Mouse (Mus musculus): Measurements from ENCODE around the gene Pros1. TPM values are rescaled to one million over a fixed set of nuclear protein-coding genes. Genes with fewer than 3 reads are reported as not detected.

Gene Pros1
- polyA plus RNA-seq, 1 experiment = 6.3 TPM

DNA sequence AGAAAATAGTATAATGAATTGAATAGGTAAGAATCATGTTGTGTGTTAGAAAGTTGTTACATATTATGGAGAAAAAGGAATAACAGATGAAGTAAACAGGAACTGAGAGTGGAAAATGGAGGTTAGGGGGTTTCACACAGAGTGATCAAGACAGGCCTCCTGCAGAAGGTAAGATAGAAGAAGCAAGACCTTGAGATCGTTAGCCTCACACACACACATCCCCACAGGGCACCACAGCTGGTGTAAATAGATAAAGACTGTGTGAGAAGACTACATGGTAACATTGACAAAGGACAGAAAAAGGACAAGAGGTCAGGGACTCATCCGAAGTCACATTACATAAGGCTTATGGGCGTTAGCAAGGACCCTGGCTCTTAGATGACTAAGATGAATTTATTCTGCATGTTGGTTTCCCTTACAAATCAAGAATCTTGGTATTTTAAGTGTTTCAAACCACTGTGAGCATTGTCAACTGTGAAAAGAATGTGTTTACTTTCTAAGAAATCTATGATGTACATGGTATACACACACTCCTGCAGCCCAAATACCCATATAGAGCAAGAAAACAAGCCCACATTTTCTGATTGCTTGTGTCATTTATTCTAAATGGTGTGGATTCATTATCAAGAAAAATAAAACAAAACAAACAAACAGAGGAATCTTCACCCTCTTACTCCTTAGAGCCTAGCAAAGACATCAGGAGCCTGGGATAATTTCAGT is 19.9 kb upstream of the Pros1 start:
- TF ChIP-seq POLR2A (IDR thresholded peaks at IDR 0.05; ENCODE audit: borderline replicate concordance, extremely low read depth, insufficient read depth, insufficient read length, poor library complexity, severe bottlenecking) (no peak), CTCF (IDR thresholded peaks at IDR 0.05; ENCODE audit: borderline replicate concordance, extremely low read depth, insufficient read depth, insufficient read length) (no peak)
- no peak for DNase-seq (ENCODE audit: low read depth)

DNA sequence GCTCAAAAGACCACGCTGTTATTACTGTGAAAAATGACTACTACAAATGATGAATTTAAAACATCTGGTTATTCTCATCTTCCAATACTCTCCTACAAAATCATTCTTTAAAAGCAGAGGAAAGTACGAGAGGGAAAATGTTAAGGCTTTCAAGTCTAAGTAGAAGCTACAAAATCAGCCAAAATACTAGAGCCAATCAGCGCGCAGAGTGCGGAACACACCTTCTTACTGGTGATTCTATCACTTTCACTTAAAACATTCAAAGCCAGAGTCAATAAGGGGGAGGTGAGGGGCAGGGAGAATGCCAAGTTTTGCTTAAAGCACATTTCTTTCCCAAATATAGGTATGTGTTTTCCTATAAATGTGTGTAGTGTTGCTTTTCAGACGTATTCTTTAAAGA is 8.8 kb upstream of the Pros1 start:
- no peak for TF ChIP-seq CTCF (IDR thresholded peaks at IDR 0.05; ENCODE audit: borderline replicate concordance, extremely low read depth, insufficient read depth, insufficient read length)
- no peak for TF ChIP-seq POLR2A (IDR thresholded peaks at IDR 0.05; ENCODE audit: borderline replicate concordance, extremely low read depth, insufficient read depth, insufficient read length, poor library complexity, severe bottlenecking)
- no peak for DNase-seq (ENCODE audit: low read depth)

DNA sequence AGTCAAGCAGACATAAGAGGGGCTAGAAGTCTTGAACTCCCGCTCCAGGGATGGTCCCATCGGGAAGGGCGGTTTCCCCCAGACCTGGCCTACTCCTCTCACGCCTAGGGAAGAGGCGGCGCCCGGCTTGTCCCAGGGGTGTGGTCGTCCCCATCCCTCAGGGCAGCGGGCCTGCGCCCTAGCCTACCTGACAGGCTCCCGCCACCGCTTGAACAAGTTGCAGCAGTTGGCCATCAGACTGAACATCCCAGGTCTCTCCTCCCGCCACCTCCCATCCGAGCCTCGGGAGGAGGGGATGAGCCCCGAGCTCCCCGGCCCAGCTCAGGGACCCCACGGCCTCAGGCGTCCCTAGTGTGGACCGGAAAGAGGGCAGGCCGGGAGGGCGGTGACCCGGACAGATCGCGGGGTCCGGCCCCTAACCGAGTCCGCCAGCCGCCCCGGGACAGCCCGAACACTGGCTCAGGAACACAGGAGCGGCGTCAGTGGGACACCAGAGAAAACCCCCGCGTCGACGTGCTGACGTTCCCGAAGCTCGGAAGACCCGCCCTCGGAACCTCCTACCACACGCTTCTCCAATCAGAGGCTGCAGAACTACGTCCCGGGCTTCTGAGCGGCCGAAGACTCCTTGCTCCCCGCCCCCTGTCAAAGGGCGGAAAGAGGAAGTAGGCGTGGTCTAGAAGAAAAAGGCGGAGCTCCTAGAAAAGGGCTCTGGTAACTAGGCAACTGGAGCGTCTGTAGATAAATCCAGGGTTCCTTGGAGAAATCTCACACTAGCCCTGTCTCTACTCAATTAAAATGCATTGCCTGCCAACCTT is 7.4 kb upstream of the Pros1 start, which contains the start of gene Arl13b:
Gene Arl13b, minus strand, starts transcription at position 543 of the 815 bp plus-strand sequence.
- peak; percentile 99 for DNase-seq (ENCODE audit: low read depth)
- TF ChIP-seq CTCF (IDR thresholded peaks at IDR 0.05; ENCODE audit: borderline replicate concordance, extremely low read depth, insufficient read depth, insufficient read length) = no peak
- TF ChIP-seq POLR2A (IDR thresholded peaks at IDR 0.05; ENCODE audit: borderline replicate concordance, extremely low read depth, insufficient read depth, insufficient read length, poor library complexity, severe bottlenecking) = no peak

DNA sequence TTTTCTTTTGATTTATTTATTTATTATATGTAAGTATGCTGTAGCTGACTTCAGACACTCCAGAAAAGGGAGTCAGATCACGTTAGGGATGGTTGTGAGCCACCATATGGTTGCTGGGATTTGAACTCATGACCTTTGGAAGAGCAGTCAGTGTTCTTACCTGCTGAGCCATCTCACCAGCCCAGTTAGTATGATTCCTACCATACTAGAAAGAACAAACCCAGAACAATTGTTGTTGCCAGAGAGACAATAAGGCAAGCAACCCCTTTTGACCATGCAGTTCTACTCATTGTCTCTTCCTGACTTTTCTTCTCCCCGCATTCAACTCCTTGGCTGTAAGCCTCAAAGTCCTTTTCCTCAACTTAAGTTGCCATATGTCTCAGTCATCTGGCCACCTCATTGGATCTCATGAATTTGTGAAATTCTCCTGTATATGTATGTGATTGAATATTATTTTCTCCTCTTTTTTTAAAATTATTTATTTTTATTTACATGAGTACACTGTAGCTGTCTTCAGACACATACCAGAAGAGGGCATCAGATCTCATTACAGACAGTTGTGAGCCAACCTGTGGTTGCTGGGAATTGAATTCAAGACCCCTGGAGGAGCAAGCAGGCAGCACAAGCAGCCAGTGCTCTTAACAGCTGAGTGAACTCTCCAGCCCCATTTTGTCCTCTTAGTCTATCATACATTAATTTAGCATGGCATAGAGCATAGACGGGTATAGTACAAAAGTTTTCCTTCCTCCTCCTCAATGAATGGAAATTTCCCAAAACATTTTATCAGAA is 1.4 kb upstream of the Pros1 start:
- DNase-seq (ENCODE audit: low read depth) = no peak
- TF ChIP-seq CTCF (IDR thresholded peaks at IDR 0.05; ENCODE audit: borderline replicate concordance, extremely low read depth, insufficient read depth, insufficient read length) (no peak), POLR2A (IDR thresholded peaks at IDR 0.05; ENCODE audit: borderline replicate concordance, extremely low read depth, insufficient read depth, insufficient read length, poor library complexity, severe bottlenecking) (no peak)

DNA sequence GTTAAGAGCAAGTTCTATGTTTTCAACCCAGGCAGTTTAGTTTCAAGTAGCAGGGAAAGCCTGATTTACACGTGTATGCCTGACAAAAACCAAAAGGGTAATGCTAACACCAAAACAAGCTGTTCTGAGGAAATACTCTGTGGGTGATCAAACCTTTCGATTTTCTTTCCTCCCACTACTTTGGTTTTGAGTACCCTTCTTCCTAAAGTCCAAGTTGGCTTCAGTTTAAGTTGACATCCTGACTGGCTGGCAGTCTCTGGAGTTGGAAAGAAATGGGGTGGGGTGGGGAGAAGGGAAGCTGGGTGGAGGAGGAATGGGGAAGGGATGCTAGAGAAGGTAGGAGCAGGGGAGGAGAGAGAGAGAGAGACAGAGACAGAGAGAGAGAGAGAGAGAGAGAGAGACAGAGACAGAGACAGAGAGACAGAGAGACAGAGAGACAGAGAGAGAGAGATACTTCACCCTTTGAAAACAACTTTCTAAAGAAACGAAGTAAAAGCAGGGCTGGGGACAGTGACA is 438 bp upstream of the Pros1 start:
- TF ChIP-seq CTCF (IDR thresholded peaks at IDR 0.05; ENCODE audit: borderline replicate concordance, extremely low read depth, insufficient read depth, insufficient read length) (no peak), POLR2A (IDR thresholded peaks at IDR 0.05; ENCODE audit: borderline replicate concordance, extremely low read depth, insufficient read depth, insufficient read length, poor library complexity, severe bottlenecking) (no peak)
- no peak for DNase-seq (ENCODE audit: low read depth)

DNA sequence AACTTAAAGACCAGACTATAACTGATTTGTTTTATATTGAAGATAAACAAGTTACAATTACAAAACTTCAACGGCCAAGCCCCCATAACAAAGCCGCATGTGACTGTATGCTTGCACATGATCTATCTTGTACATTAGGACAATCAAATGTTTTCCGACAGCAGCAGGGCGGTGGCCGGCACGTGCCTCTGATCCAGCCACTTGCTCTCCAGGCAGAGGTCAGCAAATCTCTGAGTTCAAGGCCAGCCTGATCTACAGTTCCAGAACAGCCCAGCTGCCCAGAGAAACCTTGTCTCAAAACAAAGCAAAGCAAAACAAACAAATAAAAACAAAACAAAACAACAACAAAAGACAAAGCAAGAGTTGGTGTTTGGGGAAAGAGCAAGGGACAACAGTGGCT is 1.3 kb downstream of the Pros1 start:
- no peak for DNase-seq (ENCODE audit: low read depth)

DNA sequence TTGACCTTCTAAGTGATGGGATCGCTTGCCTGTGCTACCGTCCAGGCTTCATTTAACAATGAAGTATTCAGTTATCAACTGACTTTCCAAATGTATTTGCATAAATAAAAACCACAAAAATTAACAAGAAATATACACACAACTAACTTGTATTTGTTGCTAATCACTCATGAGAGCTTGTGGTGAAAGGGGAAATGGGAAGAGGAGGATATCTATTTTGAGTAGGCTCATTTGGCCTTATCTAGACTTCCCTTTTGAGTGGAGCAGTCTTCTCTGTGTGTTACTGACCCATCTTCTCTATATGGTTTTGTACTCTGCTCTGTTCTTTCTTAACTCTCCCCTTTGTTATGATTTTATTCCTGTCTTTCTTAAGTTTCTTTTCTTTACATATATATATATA is 2.2 kb downstream of the Pros1 start:
- TF ChIP-seq CTCF (IDR thresholded peaks at IDR 0.05; ENCODE audit: borderline replicate concordance, extremely low read depth, insufficient read depth, insufficient read length) = no peak
- no peak for TF ChIP-seq POLR2A (IDR thresholded peaks at IDR 0.05; ENCODE audit: borderline replicate concordance, extremely low read depth, insufficient read depth, insufficient read length, poor library complexity, severe bottlenecking)
- DNase-seq (ENCODE audit: low read depth) = no peak

More for the DNA sequence above, 1.3 kb downstream of the Pros1 start:
- TF ChIP-seq CTCF (IDR thresholded peaks at IDR 0.05; ENCODE audit: borderline replicate concordance, extremely low read depth, insufficient read depth, insufficient read length) (no peak), POLR2A (IDR thresholded peaks at IDR 0.05; ENCODE audit: borderline replicate concordance, extremely low read depth, insufficient read depth, insufficient read length, poor library complexity, severe bottlenecking) (no peak)

DNA sequence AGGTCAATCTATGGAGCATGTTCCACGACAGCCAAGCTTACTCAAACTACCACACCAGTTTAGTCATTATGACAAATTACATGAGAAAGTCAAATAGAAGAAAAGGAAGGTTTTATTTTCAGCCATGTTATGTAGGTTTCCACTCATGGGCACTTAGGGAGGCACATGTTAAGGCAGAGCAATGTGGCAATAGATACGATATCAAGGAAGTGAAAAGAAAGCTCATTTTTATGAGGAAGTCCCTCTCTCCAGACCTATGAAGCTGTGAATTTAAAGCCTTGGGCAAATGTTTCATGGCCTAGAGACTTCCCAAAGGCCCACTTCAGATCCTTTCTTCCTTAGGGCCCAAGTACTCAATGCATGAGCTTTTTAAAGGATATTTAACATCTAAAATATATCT is 3.4 kb downstream of the Pros1 start:
- TF ChIP-seq CTCF (IDR thresholded peaks at IDR 0.05; ENCODE audit: borderline replicate concordance, extremely low read depth, insufficient read depth, insufficient read length) (no peak), POLR2A (IDR thresholded peaks at IDR 0.05; ENCODE audit: borderline replicate concordance, extremely low read depth, insufficient read depth, insufficient read length, poor library complexity, severe bottlenecking) (no peak)
- no peak for DNase-seq (ENCODE audit: low read depth)

DNA sequence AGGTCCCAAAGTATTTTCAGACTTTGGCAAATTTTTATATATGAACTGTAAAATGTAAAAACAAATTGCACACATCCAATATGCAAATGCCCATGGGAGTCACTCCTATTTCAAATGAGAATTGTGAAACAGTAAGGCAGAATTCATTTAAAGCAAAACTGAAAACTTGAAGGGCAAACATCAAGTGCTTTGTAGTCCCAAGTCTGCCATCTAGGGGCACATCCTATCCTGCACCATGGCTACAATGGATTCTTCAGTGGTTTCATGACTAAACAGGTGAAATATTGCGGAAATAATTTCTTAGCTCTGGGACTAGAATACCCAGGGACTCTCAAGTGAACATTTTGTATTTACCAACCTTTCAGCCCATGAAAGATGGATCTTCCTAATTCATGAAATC is 3.9 kb downstream of the Pros1 start:
- TF ChIP-seq CTCF (IDR thresholded peaks at IDR 0.05; ENCODE audit: borderline replicate concordance, extremely low read depth, insufficient read depth, insufficient read length) = peak; percentile 32; the same call in 1 of the 2 replicates
- no peak for TF ChIP-seq POLR2A (IDR thresholded peaks at IDR 0.05; ENCODE audit: borderline replicate concordance, extremely low read depth, insufficient read depth, insufficient read length, poor library complexity, severe bottlenecking)
- no peak for DNase-seq (ENCODE audit: low read depth)

DNA sequence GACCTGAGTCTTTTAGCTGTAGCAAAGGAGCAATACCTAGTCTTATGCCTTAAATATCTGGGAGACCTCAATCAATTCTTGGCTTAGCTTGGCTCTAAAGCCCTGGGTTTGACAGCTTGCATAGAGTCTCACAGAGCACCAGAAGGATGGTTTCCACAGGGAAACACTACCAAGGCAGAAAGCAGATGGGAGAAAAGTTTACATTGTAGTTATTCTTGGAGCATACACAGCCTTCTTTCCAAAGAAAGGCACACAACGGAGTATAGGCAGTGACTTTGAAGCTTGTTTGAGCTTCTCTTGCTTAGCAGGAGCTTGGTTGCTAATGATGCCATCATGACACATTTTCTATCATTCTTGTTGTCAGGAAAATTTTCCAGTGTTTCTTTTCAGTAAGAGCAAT is 6.0 kb downstream of the Pros1 start:
- TF ChIP-seq POLR2A (IDR thresholded peaks at IDR 0.05; ENCODE audit: borderline replicate concordance, extremely low read depth, insufficient read depth, insufficient read length, poor library complexity, severe bottlenecking) (no peak), CTCF (IDR thresholded peaks at IDR 0.05; ENCODE audit: borderline replicate concordance, extremely low read depth, insufficient read depth, insufficient read length) (no peak)
- DNase-seq (ENCODE audit: low read depth) = no peak

DNA sequence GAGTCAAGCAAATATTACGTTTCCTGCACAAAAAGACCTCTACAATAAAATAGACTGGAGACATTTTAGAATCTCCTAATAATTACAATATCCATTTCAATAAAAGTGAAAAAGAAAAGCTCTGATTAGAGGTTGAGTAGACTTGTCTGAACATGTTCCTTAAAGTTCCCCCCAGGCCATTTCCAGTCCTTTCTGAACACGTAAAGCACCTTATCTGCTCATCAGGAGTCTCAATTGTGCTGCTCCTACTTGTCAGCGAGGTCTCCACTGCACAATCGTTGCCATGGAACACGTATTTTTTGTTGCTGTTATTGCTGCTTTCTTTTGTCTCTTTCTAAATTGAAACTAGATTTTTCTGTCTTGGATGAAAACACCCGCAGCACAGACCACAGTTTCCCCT is 7.3 kb downstream of the Pros1 start:
- TF ChIP-seq POLR2A (IDR thresholded peaks at IDR 0.05; ENCODE audit: borderline replicate concordance, extremely low read depth, insufficient read depth, insufficient read length, poor library complexity, severe bottlenecking) = no peak
- TF ChIP-seq CTCF (IDR thresholded peaks at IDR 0.05; ENCODE audit: borderline replicate concordance, extremely low read depth, insufficient read depth, insufficient read length) = no peak
- no peak for DNase-seq (ENCODE audit: low read depth)

All from brain, embryonic 14.5 days (tissue).